Mouse (Mus musculus) myocyte (in vitro differentiated cells): ENCODE results near the gene Pyurf. TPM values are rescaled to one million over a fixed set of nuclear protein-coding genes. Genes with fewer than 3 reads are reported as not detected.
A peak's percentile ranks its signal among the peaks of the same experiment; 100 is the strongest.

Experiments used
- H3K27me3 ChIP-seq: one replicate; pipeline ENCODE4 v1.6.1; 2011; ENCODE audit not compliant: control insufficient read depth, insufficient read depth, insufficient read length
- H3K36me3 ChIP-seq: one replicate; pipeline ENCODE4 v1.6.1; 2011; ENCODE audit not compliant: control insufficient read depth, insufficient read depth
- H3K4me2 ChIP-seq: one replicate; pipeline ENCODE4 v1.6.1; 2011; ENCODE audit warnings: low read depth, control low read depth
- H3K4me3 ChIP-seq: one replicate; pipeline ENCODE4 v1.5.1; 2011; ENCODE audit warnings: mild to moderate bottlenecking, control low read depth, moderate library complexity
- H3K79me2 ChIP-seq: one replicate; pipeline ENCODE4 v1.6.1; 2011; ENCODE audit not compliant: control insufficient read depth, insufficient read depth
- H3ac ChIP-seq: one replicate; pipeline ENCODE4 v1.6.1; 2011; ENCODE audit not compliant: control insufficient read depth, insufficient read length
- CEBPB ChIP-seq: IDR thresholded peaks from 2 replicates; pipeline ENCODE4 v1.6.1; 2011; ENCODE audit warnings: mild to moderate bottlenecking, moderate library complexity; ENCODE audit not compliant: poor library complexity, insufficient read depth, severe bottlenecking
- E2F4 ChIP-seq: IDR thresholded peaks from one replicate; pipeline ENCODE4 v1.6.1; 2011; ENCODE audit warnings: mild to moderate bottlenecking, control low read depth, moderate library complexity; ENCODE audit not compliant: insufficient read depth
- MAX ChIP-seq: IDR thresholded peaks from one replicate; pipeline ENCODE4 v1.6.1; 2011; ENCODE audit warnings: low read depth, mild to moderate bottlenecking, control low read depth
- MYOD1 ChIP-seq, 3 experiments: IDR thresholded peaks; one replicate each; pipeline ENCODE4 v1.6.1; 2011; ENCODE audit warnings: control low read depth in 2 of 3, low read depth in 2 of 3, mild to moderate bottlenecking in 2 of 3, moderate library complexity in 1 of 3; ENCODE audit not compliant: insufficient read length in 2 of 3, control insufficient read depth in 1 of 3
- MYOG ChIP-seq, 3 experiments: IDR thresholded peaks; one replicate each; pipeline ENCODE4 v1.6.1; 2011; ENCODE audit warnings: control low read depth in 2 of 3, low read depth in 2 of 3, mild to moderate bottlenecking in 2 of 3; ENCODE audit not compliant: insufficient read length in 2 of 3, control insufficient read depth in 1 of 3, insufficient read depth in 1 of 3
- POLR2A ChIP-seq: IDR thresholded peaks from one replicate; pipeline ENCODE4 v1.6.1; 2011; ENCODE audit warnings: low read depth, mild to moderate bottlenecking, control low read depth, moderate library complexity; ENCODE audit not compliant: insufficient read length
- POLR2AphosphoS2 ChIP-seq: IDR thresholded peaks from one replicate; pipeline ENCODE4 v1.6.1; 2011; ENCODE audit warnings: low read depth, control low read depth; ENCODE audit not compliant: insufficient read length
- REST ChIP-seq: IDR thresholded peaks from one replicate; pipeline ENCODE4 v1.6.1; 2011; ENCODE audit warnings: mild to moderate bottlenecking, control low read depth, moderate library complexity; ENCODE audit not compliant: insufficient read depth, insufficient read length
- SRF ChIP-seq: IDR thresholded peaks from one replicate; pipeline ENCODE4 v1.6.1; 2011; ENCODE audit warnings: low read depth; ENCODE audit not compliant: control insufficient read depth, insufficient read length
- TCF12 ChIP-seq: IDR thresholded peaks from one replicate; pipeline ENCODE4 v1.6.1; 2011; ENCODE audit warnings: mild to moderate bottlenecking, control low read depth; ENCODE audit not compliant: poor library complexity, insufficient read depth, severe bottlenecking
- TCF3 ChIP-seq: IDR thresholded peaks from one replicate; pipeline ENCODE4 v1.6.1; 2011; ENCODE audit warnings: low read depth, control low read depth; ENCODE audit not compliant: insufficient read length
- USF1 ChIP-seq: IDR thresholded peaks from one replicate; pipeline ENCODE4 v1.6.1; 2011; ENCODE audit warnings: low read depth, mild to moderate bottlenecking, control low read depth, moderate library complexity
- polyA plus RNA-seq: library from polyadenylated mRNA; unstranded; fragments of >200 nt; fragmentation: generic; extraction: Trizol; gene quantifications from one replicate; pipeline ENCODE4 v1.2.1, GENCODE M21; 2012; ENCODE audit warnings: missing spikeins

The Pyurf gene
- 10.1 TPM for polyA plus RNA-seq

- peak within 1 kb of the TSS; percentile 8 for H3ac ChIP-seq
- no peaks in the 10 kb centered on the region for H3K27me3 ChIP-seq
- H3K4me2 ChIP-seq = peak within 1 kb of the TSS; percentile 85
- H3K79me2 ChIP-seq = peaks cover 10% of the 10 kb centered on the region
- H3K36me3 ChIP-seq = no peaks in the 10 kb centered on the region
- no peak for TF ChIP-seq TCF3
- TF ChIP-seq MAX = no peak
- TF ChIP-seq TCF12 = no peak
- TF ChIP-seq CEBPB = no peak
- TF ChIP-seq SRF = no peak
- peak; percentile 83 for TF ChIP-seq USF1
- TF ChIP-seq POLR2AphosphoS2 = peak; percentile 90
- TF ChIP-seq REST = no peak
- TF ChIP-seq E2F4 = no peak
- TF ChIP-seq POLR2A = peak; percentile 89
- TF ChIP-seq MYOG (IDR thresholded peaks at IDR 0.05; ENCODE audit: control insufficient read depth in 1 of 3, insufficient read depth in 1 of 3, insufficient read length in 2 of 3, low read depth in 2 of 3) = no peak
- TF ChIP-seq MYOD1 (IDR thresholded peaks at IDR 0.05; ENCODE audit: control insufficient read depth in 1 of 3, insufficient read length in 2 of 3, low read depth in 2 of 3) = no peak
- peak within 1 kb of the TSS; percentile 59 for H3K4me3 ChIP-seq
These were observed at the start of gene Pyurf for GRCm38 (mm10) chr6:57691467-57692261. Gene Pyurf, minus strand, starts transcription at chr6:57692078.

- Histone ChIP-seq H3K36me3 (no peaks in the 10 kb centered on the region), H3K4me3 (no peak overlapping the region), H3ac (no peak overlapping the region), H3K27me3 (no peaks in the 10 kb centered on the region), H3K4me2 (no peak overlapping the region), H3K79me2 (no peaks in the 10 kb centered on the region)
- TF ChIP-seq POLR2A (no peak), CEBPB (no peak), REST (no peak), POLR2AphosphoS2 (no peak), TCF12 (no peak), E2F4 (no peak), MAX (no peak)
These were observed 29.5 kb upstream of the Pyurf start for GRCm38 (mm10) chr6:57721347-57721746.

- no peak overlapping the region for H3K4me3 ChIP-seq
- no peak overlapping the region for H3K4me2 ChIP-seq
- H3K36me3 ChIP-seq = no peaks in the 10 kb centered on the region
- no peaks in the 10 kb centered on the region for H3K27me3 ChIP-seq
- no peak for TF ChIP-seq MYOD1 (IDR thresholded peaks at IDR 0.05; ENCODE audit: control insufficient read depth in 1 of 3, insufficient read length in 2 of 3, low read depth in 2 of 3)
- no peaks in the 10 kb centered on the region for H3K79me2 ChIP-seq
- no peak overlapping the region for H3ac ChIP-seq
These were observed 19.8 kb upstream of the Pyurf start for GRCm38 (mm10) chr6:57711726-57712125.

GRCm38 (mm10) chr6:57706721-57707120 is 14.8 kb upstream of the Pyurf start:
- TF ChIP-seq E2F4 (no peak), TCF3 (no peak), MYOG (IDR thresholded peaks at IDR 0.05; ENCODE audit: control insufficient read depth in 1 of 3, insufficient read depth in 1 of 3, insufficient read length in 2 of 3, low read depth in 2 of 3) (no peak), POLR2AphosphoS2 (no peak), CEBPB (no peak), POLR2A (no peak), MAX (no peak), TCF12 (no peak), USF1 (no peak), MYOD1 (IDR thresholded peaks at IDR 0.05; ENCODE audit: control insufficient read depth in 1 of 3, insufficient read length in 2 of 3, low read depth in 2 of 3) (no peak), REST (no peak), SRF (no peak)
- no peak overlapping the region for H3K4me2 ChIP-seq
- peaks cover 8% of the 10 kb centered on the region for H3K79me2 ChIP-seq
- no peak overlapping the region for H3K4me3 ChIP-seq
- no peaks in the 10 kb centered on the region for H3K36me3 ChIP-seq
- H3ac ChIP-seq = no peak overlapping the region
- H3K27me3 ChIP-seq = no peaks in the 10 kb centered on the region

GRCm38 (mm10) chr6:57703703-57704102 is 11.8 kb upstream of the Pyurf start:
- Histone ChIP-seq H3K27me3 (no peaks in the 10 kb centered on the region), H3ac (peak overlapping the region; percentile 28), H3K4me3 (peak overlapping the region; percentile 78), H3K36me3 (no peaks in the 10 kb centered on the region), H3K79me2 (peaks cover 8% of the 10 kb centered on the region), H3K4me2 (peak overlapping the region; percentile 74)
- TF ChIP-seq REST (no peak), MYOG (IDR thresholded peaks at IDR 0.05; ENCODE audit: control insufficient read depth in 1 of 3, insufficient read depth in 1 of 3, insufficient read length in 2 of 3, low read depth in 2 of 3) (no peak), USF1 (no peak), POLR2AphosphoS2 (no peak), POLR2A (no peak), SRF (no peak), CEBPB (no peak), MAX (no peak), MYOD1 (IDR thresholded peaks at IDR 0.05; ENCODE audit: control insufficient read depth in 1 of 3, insufficient read length in 2 of 3, low read depth in 2 of 3) (no peak), TCF12 (no peak), TCF3 (no peak), E2F4 (no peak)
